Mouse (Mus musculus): ENCODE data around the gene Rhbdl1.

DNA sequence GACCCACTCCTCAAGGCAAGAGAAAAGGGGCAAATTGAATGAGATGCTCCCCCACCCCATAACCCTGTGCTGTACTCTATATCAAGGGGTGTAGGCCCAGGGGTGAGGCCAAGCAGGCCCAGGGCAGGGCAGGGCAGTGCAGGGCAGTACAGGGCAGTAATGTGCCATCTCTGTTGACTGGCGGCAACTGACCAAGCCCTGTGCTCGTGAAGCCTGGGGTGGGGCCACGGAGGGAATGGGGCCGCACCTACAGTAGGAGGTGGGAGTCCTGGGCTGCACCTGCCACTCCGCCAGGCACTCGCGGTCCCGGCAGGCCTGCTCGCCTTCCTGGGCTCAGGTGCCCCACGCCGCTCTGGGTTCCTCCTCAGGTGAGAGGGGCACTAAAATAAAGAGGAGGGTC lies 28.2 kb upstream of the Rhbdl1 start:
- no peak for TF ChIP-seq CTCF (IDR thresholded peaks at IDR 0.05)
- TF ChIP-seq EP300 (IDR thresholded peaks at IDR 0.05): no peak

Measured in lung, postnatal 0 days (tissue).